Mouse (Mus musculus): ENCODE data around the gene Serpinb13. TPM values are rescaled to one million over a fixed set of nuclear protein-coding genes. Genes with fewer than 3 reads are reported as not detected.

Serpinb13 gene
- not detected in 2 replicates for polyA plus RNA-seq (2016; fragmentation: Nextera tagmentation; extraction: Ambion mirVana)

DNA sequence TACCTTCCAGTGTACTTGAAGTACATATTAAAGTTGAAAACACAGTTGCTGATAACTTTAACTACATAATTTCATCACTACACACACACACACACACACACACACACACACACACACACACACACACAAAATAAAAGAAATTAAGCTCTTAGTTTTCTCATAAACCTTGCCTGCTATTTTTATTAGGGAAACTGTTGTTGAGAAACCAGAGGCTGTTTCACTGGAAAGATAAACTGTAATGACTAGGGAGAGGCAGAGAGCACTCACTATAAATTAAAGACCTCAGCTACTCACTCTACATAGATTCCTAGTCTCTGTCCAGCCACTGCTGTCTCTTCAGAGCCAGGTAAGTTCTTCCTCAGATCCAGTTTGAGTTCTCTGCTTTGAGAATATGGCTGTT, at the start of gene Serpinb13:
TSS of gene Serpinb13 (plus strand) at position 301 of the 400 bp plus-strand sequence.
- no peak within 1 kb of the TSS for H3K27ac ChIP-seq
- no peaks in the 10 kb centered on the region for H3K4me1 ChIP-seq
- no peak within 1 kb of the TSS for H3K4me3 ChIP-seq
- no peaks in the 10 kb centered on the region for H3K27me3 ChIP-seq
- no peak for ATAC-seq (ENCODE audit: insufficient number of reproducible peaks, insufficient read depth, low FRiP score, low TSS enrichment)
- no peaks in the 10 kb centered on the region for H3K9me3 ChIP-seq
- H3K9ac ChIP-seq = no peak within 1 kb of the TSS
- no peak within 1 kb of the TSS for H3K4me2 ChIP-seq (replicated peaks)
- no peaks in the 10 kb centered on the region for H3K36me3 ChIP-seq

- ATAC-seq (ENCODE audit: insufficient number of reproducible peaks, insufficient read depth, low FRiP score, low TSS enrichment) = no peak
- WGBS = 86% methylated on average over 4 of the region's 4 CpGs
Measured at GRCm38 (mm10) chr1:106931954-106932353, 48.8 kb upstream of the Serpinb13 start.

DNA sequence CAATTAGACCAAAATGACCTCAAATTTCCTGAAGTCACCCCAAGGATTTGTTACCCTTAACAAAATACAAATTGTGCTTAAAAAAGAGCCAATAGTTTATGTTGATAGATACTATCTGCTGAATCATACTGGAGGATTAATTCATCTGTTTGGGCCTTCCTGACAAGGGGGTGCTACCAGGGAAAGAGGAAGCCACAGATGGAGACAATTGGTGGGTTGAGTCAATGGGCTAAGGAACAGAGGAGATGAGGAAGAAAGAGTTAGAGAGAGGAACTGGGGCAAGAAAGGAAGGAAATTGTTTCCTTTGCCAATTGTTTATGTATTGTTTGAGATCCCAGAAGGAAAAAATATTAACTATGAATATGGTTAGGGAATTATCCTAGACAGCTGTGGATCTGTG, 47.1 kb upstream of the Serpinb13 start:
- no peak overlapping the region for H3K27ac ChIP-seq
- H3K9me3 ChIP-seq = no peaks in the 10 kb centered on the region
- ATAC-seq (ENCODE audit: insufficient number of reproducible peaks, insufficient read depth, low FRiP score, low TSS enrichment) = no peak
- H3K27me3 ChIP-seq = no peaks in the 10 kb centered on the region
- H3K9ac ChIP-seq = no peak overlapping the region
- no peaks in the 10 kb centered on the region for H3K36me3 ChIP-seq
- H3K4me3 ChIP-seq = no peak overlapping the region
- no peak overlapping the region for H3K4me2 ChIP-seq (replicated peaks)
- H3K4me1 ChIP-seq = no peaks in the 10 kb centered on the region

More at GRCm38 (mm10) chr1:106931954-106932353, 48.8 kb upstream of the Serpinb13 start:
- no peaks in the 10 kb centered on the region for H3K9me3 ChIP-seq
- H3K4me3 ChIP-seq = no peak overlapping the region
- no peaks in the 10 kb centered on the region for H3K27me3 ChIP-seq
- H3K4me2 ChIP-seq (replicated peaks) = no peak overlapping the region
- H3K4me1 ChIP-seq = no peaks in the 10 kb centered on the region
- H3K9ac ChIP-seq = no peak overlapping the region
- no peaks in the 10 kb centered on the region for H3K36me3 ChIP-seq
- no peak overlapping the region for H3K27ac ChIP-seq

GRCm38 (mm10) chr1:106934265-106934664, 46.5 kb upstream of the Serpinb13 start, which contains the start of gene Serpinb12:
Serpinb12 (plus strand) TSS chr1:106934449.
- Histone ChIP-seq H3K4me1 (no peaks in the 10 kb centered on the region), H3K4me2 (replicated peaks) (no peak within 1 kb of the TSS), H3K27me3 (no peaks in the 10 kb centered on the region), H3K27ac (no peak within 1 kb of the TSS), H3K9me3 (no peaks in the 10 kb centered on the region), H3K9ac (no peak within 1 kb of the TSS), H3K36me3 (no peaks in the 10 kb centered on the region), H3K4me3 (no peak within 1 kb of the TSS)
- no peak for ATAC-seq (ENCODE audit: insufficient number of reproducible peaks, insufficient read depth, low FRiP score, low TSS enrichment)
- WGBS = 77% methylated on average over 6 of the region's 6 CpGs

DNA sequence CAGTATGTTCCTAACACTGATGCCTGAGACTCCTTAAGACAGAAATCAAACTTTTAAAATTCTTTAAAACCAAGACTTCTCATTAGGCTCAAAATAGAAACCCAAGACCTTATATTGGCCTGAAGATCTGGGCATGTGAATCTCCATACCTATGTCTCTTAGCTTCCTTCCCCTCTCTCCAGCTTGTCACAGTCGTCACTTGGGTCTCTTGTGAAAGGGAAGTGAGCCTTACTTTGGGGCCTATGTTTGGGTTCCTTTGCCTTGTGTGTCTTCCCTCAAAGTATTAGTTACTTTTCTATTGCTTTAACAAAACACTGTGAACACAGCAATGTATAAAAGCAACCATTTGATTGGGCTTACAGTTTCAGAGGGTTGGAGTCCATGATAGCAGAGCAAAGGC, 33.6 kb upstream of the Serpinb13 start:
- no peaks in the 10 kb centered on the region for H3K9me3 ChIP-seq
- no peak overlapping the region for H3K27ac ChIP-seq
- no peaks in the 10 kb centered on the region for H3K27me3 ChIP-seq
- H3K4me3 ChIP-seq = no peak overlapping the region
- 77% methylated on average over 1 of the region's 1 CpGs for WGBS
- no peak overlapping the region for H3K4me2 ChIP-seq (replicated peaks)
- no peaks in the 10 kb centered on the region for H3K36me3 ChIP-seq
- ATAC-seq (ENCODE audit: insufficient number of reproducible peaks, insufficient read depth, low FRiP score, low TSS enrichment) = no peak
- H3K9ac ChIP-seq = no peak overlapping the region
- no peaks in the 10 kb centered on the region for H3K4me1 ChIP-seq

GRCm38 (mm10) chr1:106959981-106960380, 20.8 kb upstream of the Serpinb13 start:
- no peak overlapping the region for H3K27ac ChIP-seq
- no peaks in the 10 kb centered on the region for H3K36me3 ChIP-seq
- H3K9me3 ChIP-seq = no peaks in the 10 kb centered on the region
- ATAC-seq (ENCODE audit: insufficient number of reproducible peaks, insufficient read depth, low FRiP score, low TSS enrichment) = no peak
- 58% methylated on average over 3 of the region's 3 CpGs for WGBS
- no peak overlapping the region for H3K4me2 ChIP-seq (replicated peaks)
- no peaks in the 10 kb centered on the region for H3K4me1 ChIP-seq
- no peak overlapping the region for H3K4me3 ChIP-seq
- H3K27me3 ChIP-seq = no peaks in the 10 kb centered on the region
- H3K9ac ChIP-seq = no peak overlapping the region

- no peak overlapping the region for H3K9ac ChIP-seq
- no peaks in the 10 kb centered on the region for H3K9me3 ChIP-seq
- H3K27ac ChIP-seq = no peak overlapping the region
- no peak for ATAC-seq (ENCODE audit: insufficient number of reproducible peaks, insufficient read depth, low FRiP score, low TSS enrichment)
- no peaks in the 10 kb centered on the region for H3K27me3 ChIP-seq
- no peak overlapping the region for H3K4me3 ChIP-seq
- no peak overlapping the region for H3K4me2 ChIP-seq (replicated peaks)
- 44% methylated on average over 3 of the region's 3 CpGs for WGBS
- H3K36me3 ChIP-seq = no peaks in the 10 kb centered on the region
- no peaks in the 10 kb centered on the region for H3K4me1 ChIP-seq
Measured at GRCm38 (mm10) chr1:106961023-106961422, 19.8 kb upstream of the Serpinb13 start.

GRCm38 (mm10) chr1:106983092-106983491, 2.3 kb downstream of the Serpinb13 start:
- Histone ChIP-seq H3K27ac (no peak overlapping the region), H3K4me3 (no peak overlapping the region), H3K9ac (no peak overlapping the region), H3K27me3 (no peaks in the 10 kb centered on the region), H3K4me2 (replicated peaks) (no peak overlapping the region), H3K9me3 (no peaks in the 10 kb centered on the region), H3K4me1 (no peaks in the 10 kb centered on the region), H3K36me3 (no peaks in the 10 kb centered on the region)
- no peak for ATAC-seq (ENCODE audit: insufficient number of reproducible peaks, insufficient read depth, low FRiP score, low TSS enrichment)
- 97% methylated on average over 1 of the region's 1 CpGs for WGBS

DNA sequence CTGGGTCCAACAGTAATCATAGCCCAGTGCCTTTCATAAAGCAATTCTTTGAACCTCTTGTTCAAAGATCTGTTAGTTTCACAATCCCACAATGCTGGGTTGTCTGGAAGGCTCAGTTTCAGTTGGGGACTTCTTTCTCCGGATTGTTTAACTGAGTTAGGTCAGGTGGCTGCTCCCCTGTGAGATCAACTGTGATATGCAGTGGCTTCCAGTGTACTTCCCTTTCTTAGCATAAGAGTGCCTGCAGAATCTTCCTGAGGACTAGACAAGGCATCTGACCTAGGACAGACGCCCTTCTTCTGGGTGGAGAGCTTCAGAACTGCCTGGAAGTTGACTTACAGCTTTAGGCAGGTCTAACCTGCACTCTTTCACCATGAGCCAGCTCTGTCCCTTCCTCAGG, 3.1 kb downstream of the Serpinb13 start:
- no peak overlapping the region for H3K4me2 ChIP-seq (replicated peaks)
- no peaks in the 10 kb centered on the region for H3K4me1 ChIP-seq
- H3K9ac ChIP-seq = no peak overlapping the region
- no peaks in the 10 kb centered on the region for H3K27me3 ChIP-seq
- H3K36me3 ChIP-seq = no peaks in the 10 kb centered on the region
- no peaks in the 10 kb centered on the region for H3K9me3 ChIP-seq
- no peak for ATAC-seq (ENCODE audit: insufficient number of reproducible peaks, insufficient read depth, low FRiP score, low TSS enrichment)
- H3K27ac ChIP-seq = no peak overlapping the region
- 69% methylated on average over 2 of the region's 2 CpGs for WGBS
- no peak overlapping the region for H3K4me3 ChIP-seq

DNA sequence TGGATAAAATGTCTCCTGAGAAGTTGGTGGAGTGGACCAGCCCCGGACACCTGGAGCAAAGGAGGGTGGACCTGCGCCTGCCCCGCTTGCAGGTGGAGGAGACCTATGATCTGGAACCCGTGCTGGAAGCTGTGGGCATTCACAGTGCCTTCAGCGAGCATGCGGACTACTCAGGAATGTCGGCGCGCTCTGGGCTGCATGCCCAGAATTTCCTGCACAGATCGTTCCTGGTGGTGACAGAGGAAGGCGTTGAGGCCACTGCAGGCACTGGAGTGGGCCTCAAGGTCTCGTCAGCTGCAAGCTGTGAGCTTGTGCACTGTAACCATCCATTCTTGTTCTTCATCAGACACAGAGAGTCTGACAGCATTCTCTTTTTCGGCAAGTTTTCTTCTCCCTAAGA, 19.6 kb downstream of the Serpinb13 start:
- no peaks in the 10 kb centered on the region for H3K36me3 ChIP-seq
- WGBS = 73% methylated on average over 13 of the region's 13 CpGs
- no peaks in the 10 kb centered on the region for H3K9me3 ChIP-seq
- no peak for ATAC-seq (ENCODE audit: insufficient number of reproducible peaks, insufficient read depth, low FRiP score, low TSS enrichment)
- H3K4me2 ChIP-seq (replicated peaks) = no peak overlapping the region
- no peaks in the 10 kb centered on the region for H3K27me3 ChIP-seq
- H3K9ac ChIP-seq = no peak overlapping the region
- no peak overlapping the region for H3K27ac ChIP-seq
- no peaks in the 10 kb centered on the region for H3K4me1 ChIP-seq
- no peak overlapping the region for H3K4me3 ChIP-seq

GRCm38 (mm10) chr1:107001754-107002153, 21.0 kb downstream of the Serpinb13 start:
- Histone ChIP-seq H3K9ac (no peak overlapping the region), H3K4me1 (no peaks in the 10 kb centered on the region), H3K4me3 (no peak overlapping the region), H3K27me3 (no peaks in the 10 kb centered on the region), H3K9me3 (no peaks in the 10 kb centered on the region), H3K4me2 (replicated peaks) (no peak overlapping the region), H3K27ac (no peak overlapping the region), H3K36me3 (no peaks in the 10 kb centered on the region)
- 87% methylated on average over 2 of the region's 2 CpGs for WGBS
- ATAC-seq (ENCODE audit: insufficient number of reproducible peaks, insufficient read depth, low FRiP score, low TSS enrichment) = no peak

- no peak overlapping the region for H3K27ac ChIP-seq
- H3K4me1 ChIP-seq = no peaks in the 10 kb centered on the region
- no peaks in the 10 kb centered on the region for H3K36me3 ChIP-seq
- no peak overlapping the region for H3K4me3 ChIP-seq
- H3K4me2 ChIP-seq (replicated peaks) = no peak overlapping the region
- WGBS = 64% methylated on average over 3 of the region's 3 CpGs
- H3K9ac ChIP-seq = no peak overlapping the region
- no peak for ATAC-seq (ENCODE audit: insufficient number of reproducible peaks, insufficient read depth, low FRiP score, low TSS enrichment)
- H3K27me3 ChIP-seq = no peaks in the 10 kb centered on the region
- no peaks in the 10 kb centered on the region for H3K9me3 ChIP-seq
Measured at GRCm38 (mm10) chr1:107006316-107006715, 25.5 kb downstream of the Serpinb13 start.

GRCm38 (mm10) chr1:107014530-107014929, 33.7 kb downstream of the Serpinb13 start:
- H3K4me2 ChIP-seq (replicated peaks) = no peak overlapping the region
- no peaks in the 10 kb centered on the region for H3K36me3 ChIP-seq
- no peaks in the 10 kb centered on the region for H3K27me3 ChIP-seq
- no peak overlapping the region for H3K9ac ChIP-seq
- 46% methylated on average over 2 of the region's 2 CpGs for WGBS
- H3K4me3 ChIP-seq = no peak overlapping the region
- ATAC-seq (ENCODE audit: insufficient number of reproducible peaks, insufficient read depth, low FRiP score, low TSS enrichment) = no peak
- H3K4me1 ChIP-seq = no peaks in the 10 kb centered on the region
- no peak overlapping the region for H3K27ac ChIP-seq
- no peaks in the 10 kb centered on the region for H3K9me3 ChIP-seq

All from embryonic facial prominence, embryonic 12.5 days (tissue).